In the genomic region with DNA sequence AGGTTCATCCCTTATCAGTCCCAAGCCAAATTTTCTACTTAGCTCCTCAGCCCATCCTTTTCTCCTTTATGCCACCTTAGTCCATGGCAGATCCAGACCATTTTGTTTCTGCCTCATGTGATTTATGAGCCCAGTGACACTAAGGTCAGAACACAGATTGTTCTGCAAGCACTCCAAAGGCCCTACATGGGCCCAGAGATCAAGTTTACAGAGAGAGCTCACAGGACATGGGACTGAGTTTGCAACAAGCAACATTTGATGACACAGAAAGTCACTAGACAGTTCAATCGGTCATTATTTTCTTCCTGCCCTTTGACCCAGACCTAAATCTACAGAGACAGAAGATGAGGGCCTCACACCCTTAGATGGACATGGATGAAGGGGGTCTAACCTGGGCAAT, we compare ENCODE assay signal across 23 mouse cellular contexts.
"Had no signal": no experiment of that assay in that cellular context is flagged by ENCODE, and none has a peak within 500 bp of the region (broad histone marks: within the 10 kb centered on the region; RNA-seq: fewer than 3 reads in every experiment).

No protein-coding gene starts in this region.

- H3K27me3 ChIP-seq: heart, embryonic 12.5 days; limb, embryonic 13.5 days; limb, embryonic 15.5 days; liver, embryonic 13.5 days; liver, embryonic 15.5 days had no signal

- ATAC-seq: hindbrain, postnatal 0 days; intestine, embryonic 16.5 days had no signal

- H3K4me2 ChIP-seq: heart, embryonic 12.5 days; hindbrain, embryonic 13.5 days; hindbrain, embryonic 15.5 days; limb, embryonic 13.5 days; limb, embryonic 15.5 days; liver, embryonic 11.5 days; liver, embryonic 13.5 days; liver, embryonic 15.5 days had no signal

- DNase-seq: gastrocnemius, postnatal 14 days; heart, adult 18-20 months; heart, postnatal 10 days; heart, postnatal 4 days; kidney, adult 11 months; kidney, adult 8-10 months; kidney, postnatal 10 days; kidney, postnatal 25 days; layer of hippocampus, adult 9-11 months; layer of hippocampus, postnatal 36 days; left cerebral cortex, postnatal 4 days; liver, embryonic 13.5 days; lung, adult 18-20 months had no signal

- H3K4me3 ChIP-seq: heart, embryonic 10.5 days; heart, embryonic 12.5 days; hindbrain, embryonic 13.5 days; hindbrain, embryonic 15.5 days; limb, embryonic 13.5 days; limb, embryonic 15.5 days; liver, embryonic 13.5 days; liver, embryonic 15.5 days had no signal

- H3K27ac ChIP-seq: heart, embryonic 10.5 days; hindbrain, embryonic 13.5 days; hindbrain, embryonic 15.5 days; hindbrain, postnatal 0 days; limb, embryonic 13.5 days; limb, embryonic 15.5 days; liver, embryonic 13.5 days; liver, embryonic 15.5 days had no signal

- H3K4me1 ChIP-seq: heart, embryonic 10.5 days; heart, embryonic 12.5 days; liver, embryonic 13.5 days; liver, embryonic 15.5 days had no signal

- H3K36me3 ChIP-seq: heart, embryonic 10.5 days; heart, embryonic 12.5 days; hindbrain, embryonic 13.5 days; hindbrain, embryonic 15.5 days; limb, embryonic 13.5 days; limb, embryonic 15.5 days; liver, embryonic 13.5 days; liver, embryonic 15.5 days had no signal

- H3K9ac ChIP-seq: heart, embryonic 12.5 days; hindbrain, embryonic 13.5 days; hindbrain, embryonic 15.5 days; limb, embryonic 13.5 days; limb, embryonic 15.5 days; liver, embryonic 13.5 days; liver, embryonic 15.5 days had no signal

- H3K9me3 ChIP-seq: heart, embryonic 10.5 days; heart, embryonic 12.5 days; hindbrain, embryonic 13.5 days; hindbrain, embryonic 15.5 days; limb, embryonic 13.5 days; limb, embryonic 15.5 days; liver, embryonic 13.5 days; liver, embryonic 15.5 days had no signal
